Mouse (Mus musculus) intestine, embryonic 14.5 days (tissue): ENCODE data around the gene Gtf2i. TPM values are rescaled to one million over a fixed set of nuclear protein-coding genes. Genes with fewer than 3 reads are reported as not detected.
A peak's percentile ranks its signal among the peaks of the same experiment; 100 is the strongest.

Experiments used
- ATAC-seq: fragments of 200-750 bp; cut with Nextera tagmentation; replicated peaks from 2 replicates; pipeline ENCODE4 v1.8.0; 2017; ENCODE audit warnings: low read depth, moderate number of reproducible peaks, moderate TSS enrichment, moderate library complexity; ENCODE audit not compliant: low FRiP score, low TSS enrichment
- DNase-seq: peaks from one replicate; pipeline ENCODE4 v3.0.0-alpha.2; 2018; ENCODE audit warnings: low spot score
- H3K27ac ChIP-seq: fragments of 300-500 bp; sonication (generic); 2 replicates; pipeline ENCODE4 v1.5.1; 2014; ENCODE audit warnings: low read depth, mild to moderate bottlenecking, control low read depth
- H3K27me3 ChIP-seq: fragments of 300-500 bp; sonication (generic); replicated peaks from 2 replicates; pipeline ENCODE4 v1.6.1; 2014; ENCODE audit warnings: low read length, control low read depth; ENCODE audit not compliant: control insufficient read depth, insufficient read depth
- H3K36me3 ChIP-seq: fragments of 300-500 bp; sonication (generic); 2 replicates; pipeline ENCODE4 v1.6.1; 2014; ENCODE audit warnings: low read length, control low read depth; ENCODE audit not compliant: control insufficient read depth, insufficient read depth
- H3K4me1 ChIP-seq: fragments of 300-500 bp; sonication (generic); replicated peaks from 2 replicates; pipeline ENCODE4 v1.6.1; 2014; ENCODE audit warnings: low read length, control low read depth, mixed read lengths; ENCODE audit not compliant: control insufficient read depth, insufficient read depth
- H3K4me2 ChIP-seq: fragments of 300-500 bp; sonication (generic); 2 replicates; pipeline ENCODE4 v1.6.1; 2014; ENCODE audit warnings: low read length
- H3K4me3 ChIP-seq: fragments of 300-500 bp; sonication (generic); 2 replicates; pipeline ENCODE4 v1.5.1; 2014; ENCODE audit warnings: low read depth, low read length, control low read depth, mixed read lengths
- H3K9ac ChIP-seq: fragments of 300-500 bp; sonication (generic); 2 replicates; pipeline ENCODE4 v1.6.1; 2014; ENCODE audit warnings: mild to moderate bottlenecking, low read length
- H3K9me3 ChIP-seq: fragments of 300-500 bp; sonication (generic); 2 replicates; pipeline ENCODE4 v1.6.1; 2016; ENCODE audit warnings: low read length, control low read depth; ENCODE audit not compliant: control insufficient read depth
- WGBS: fragments of 180-500 bp; shearing (Covaris S2); extraction: QIAGEN DNeasy Blood & Tissue Kit; methylation state at CpG from one replicate; pipeline ENCODE4 v1.1.7; 2014; 5-methylcytosine and 5-hydroxymethylcytosine counted together
- microRNA-seq: library from miRNA; unstranded; fragments of <30 nt; microRNA quantifications from one replicate; pipeline ENCODE4, GENCODE M21; 2016
- polyA plus RNA-seq: library from polyadenylated mRNA; unstranded; fragments of >200 nt; fragmentation: Nextera tagmentation; extraction: Ambion mirVana; gene quantifications from 2 replicates; pipeline ENCODE4 v1.2.1, GENCODE M21; 2014

The Gtf2i gene
- polyA plus RNA-seq, 1 experiment from 2014 or later: 145 TPM

DNA sequence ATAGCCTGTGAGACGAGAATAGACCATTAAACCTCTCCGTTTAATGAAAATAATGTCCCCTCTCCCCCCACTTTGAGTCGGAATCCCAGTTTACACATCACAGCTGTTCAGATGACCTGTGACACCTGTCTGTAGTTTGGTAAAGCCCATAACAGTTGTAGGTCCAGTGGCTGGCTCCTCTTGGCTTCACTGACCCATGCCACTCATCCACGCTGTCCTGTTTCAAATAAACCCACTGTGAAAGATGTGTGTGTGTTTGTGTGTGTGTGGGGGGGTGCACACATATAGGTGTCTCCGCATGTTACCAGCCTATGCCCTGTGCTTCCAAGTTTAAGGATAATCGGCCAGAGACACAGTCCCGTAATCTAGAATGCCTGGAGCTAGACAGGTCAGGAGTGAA lies 96.7 kb downstream of the Gtf2i start:
- Histone ChIP-seq H3K27ac (no peak overlapping the region), H3K4me3 (no peak overlapping the region), H3K4me2 (no peak overlapping the region), H3K36me3 (0 out of 2 replicates have a peak, but pooled peaks cover 4% of the 10 kb centered on the region), H3K9ac (no peak overlapping the region), H3K27me3 (peaks cover 6% of the 10 kb centered on the region; the same call in 1 of the 2 replicates), H3K9me3 (no peaks in the 10 kb centered on the region), H3K4me1 (peaks cover 15% of the 10 kb centered on the region)
- WGBS: 81% methylated on average over 7 of the region's 7 CpGs
- DNase-seq (no peak), ATAC-seq (no peak)

DNA sequence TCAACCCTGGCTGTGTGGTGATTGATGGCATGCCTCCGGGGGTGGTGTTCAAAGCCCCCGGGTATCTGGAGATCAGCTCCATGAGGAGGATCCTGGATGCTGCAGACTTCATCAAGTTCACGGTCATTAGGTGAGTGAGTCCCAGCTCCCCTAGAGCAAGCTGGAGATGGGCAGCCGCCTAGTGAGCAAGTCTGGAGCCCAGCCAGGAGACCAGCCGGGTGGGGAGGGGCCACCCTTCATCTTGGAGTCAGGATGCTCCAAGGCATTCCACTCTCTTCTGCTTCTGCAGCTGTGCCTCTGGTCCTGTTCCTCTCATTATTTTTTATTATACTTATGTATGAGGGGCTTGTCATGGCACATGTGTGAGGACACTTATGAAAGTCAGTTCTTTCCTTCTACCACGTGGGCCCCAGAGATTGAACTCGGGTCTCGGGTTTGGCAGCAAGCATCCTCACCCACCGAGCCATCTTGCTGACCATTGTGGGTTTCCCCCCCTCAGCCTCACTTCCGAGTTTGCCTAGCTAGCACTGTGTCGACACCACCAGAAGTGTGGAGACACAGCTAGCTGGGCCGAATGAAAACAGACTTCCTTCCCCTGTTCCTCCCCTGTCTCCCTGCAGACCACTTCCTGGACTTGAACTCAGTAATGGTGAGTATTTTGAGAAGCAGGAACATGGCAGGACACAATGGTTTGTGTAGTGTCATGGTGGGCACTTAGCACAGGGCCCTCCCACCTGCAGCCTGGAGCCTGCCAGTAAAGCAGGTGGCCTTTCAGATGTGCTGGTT lies 100.3 kb downstream of the Gtf2i start:
- Histone ChIP-seq H3K9ac (no peak overlapping the region), H3K27me3 (no peaks in the 10 kb centered on the region)
- no peak for DNase-seq

DNA sequence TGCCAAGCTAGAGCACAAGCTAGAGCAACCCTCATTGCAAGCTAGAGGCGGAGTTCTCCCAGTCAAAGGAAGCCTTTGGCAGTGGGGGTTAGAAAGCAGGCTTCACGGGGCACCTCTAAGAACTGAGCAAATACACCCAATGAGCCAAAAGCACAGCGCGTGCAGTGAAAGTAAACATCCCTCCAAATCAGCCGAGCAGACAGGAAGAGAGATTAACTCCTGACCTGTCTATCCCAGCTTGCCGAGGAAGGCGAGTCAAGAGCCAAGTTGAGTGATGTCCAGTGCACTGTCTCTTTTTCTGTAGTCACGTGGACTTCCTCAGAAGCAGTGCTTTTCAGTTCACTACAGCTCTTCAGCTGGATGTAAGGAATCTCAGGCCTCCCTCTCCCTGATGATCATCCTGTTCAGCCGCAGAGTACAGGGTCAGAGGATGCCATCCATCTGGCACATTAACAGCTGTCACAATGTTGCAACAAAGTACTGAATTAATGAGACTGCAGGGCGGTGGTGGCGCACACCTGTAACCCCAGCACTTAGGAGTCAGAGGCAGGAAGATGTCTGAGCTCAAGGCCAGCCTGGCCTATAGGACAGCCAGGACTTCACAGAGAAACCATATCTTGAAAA lies 104.5 kb downstream of the Gtf2i start:
- no peak overlapping the region for H3K9ac ChIP-seq
- no peaks in the 10 kb centered on the region for H3K9me3 ChIP-seq
- H3K27ac ChIP-seq: no peak overlapping the region
- no peak overlapping the region for H3K4me3 ChIP-seq
- ATAC-seq: no peak; the same call in 1 of the 2 replicates
- no peak for DNase-seq
- no peaks in the 10 kb centered on the region for H3K27me3 ChIP-seq
- H3K36me3 ChIP-seq: 0 out of 2 replicates have a peak, but pooled peaks cover 5% of the 10 kb centered on the region
- peaks cover 16% of the 10 kb centered on the region for H3K4me1 ChIP-seq
- WGBS: 16% methylated on average over 11 of the region's 11 CpGs
- H3K4me2 ChIP-seq: no peak overlapping the region

More for the DNA sequence above, 100.3 kb downstream of the Gtf2i start:
- 62% methylated on average over 12 of the region's 12 CpGs for WGBS
- no peak overlapping the region for H3K27ac ChIP-seq
- ATAC-seq: 0 out of 2 replicates have a peak, but pooled peaks have one; percentile 44
- no peaks in the 10 kb centered on the region for H3K9me3 ChIP-seq
- no peak overlapping the region for H3K4me2 ChIP-seq
- H3K36me3 ChIP-seq: 0 out of 2 replicates have a peak, but pooled peaks cover 5% of the 10 kb centered on the region
- no peak overlapping the region for H3K4me3 ChIP-seq
- peaks cover 16% of the 10 kb centered on the region for H3K4me1 ChIP-seq

DNA sequence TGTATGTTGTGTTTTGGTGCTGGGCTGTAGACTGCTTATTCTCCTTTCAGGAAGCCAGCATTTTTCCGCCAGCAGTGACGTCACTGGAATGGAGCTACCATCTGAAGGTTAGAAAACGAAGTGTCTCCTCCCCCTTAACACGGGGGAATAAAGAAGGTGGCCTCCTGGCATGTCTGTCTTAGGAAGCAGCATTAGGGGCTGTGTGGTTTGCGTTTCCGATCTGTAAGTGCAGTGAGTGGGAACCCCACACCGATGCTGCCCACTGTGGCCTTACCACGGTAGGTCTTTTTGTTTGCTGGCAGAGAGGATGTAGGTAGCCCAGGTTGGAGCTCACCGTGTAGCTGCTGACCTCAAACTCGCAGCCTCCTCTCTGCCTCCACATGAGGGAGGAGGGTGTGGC lies 107.8 kb downstream of the Gtf2i start:
- DNase-seq (no peak), ATAC-seq (no peak)
- no peak overlapping the region for H3K4me3 ChIP-seq
- no peak overlapping the region for H3K9ac ChIP-seq
- WGBS: 81% methylated on average over 10 of the region's 10 CpGs
- no peak overlapping the region for H3K27ac ChIP-seq
- H3K36me3 ChIP-seq: peaks cover 11% of the 10 kb centered on the region; the same call in 1 of the 2 replicates
- no peak overlapping the region for H3K4me2 ChIP-seq
- H3K9me3 ChIP-seq: no peaks in the 10 kb centered on the region
- peaks cover 8% of the 10 kb centered on the region for H3K4me1 ChIP-seq
- no peaks in the 10 kb centered on the region for H3K27me3 ChIP-seq

DNA sequence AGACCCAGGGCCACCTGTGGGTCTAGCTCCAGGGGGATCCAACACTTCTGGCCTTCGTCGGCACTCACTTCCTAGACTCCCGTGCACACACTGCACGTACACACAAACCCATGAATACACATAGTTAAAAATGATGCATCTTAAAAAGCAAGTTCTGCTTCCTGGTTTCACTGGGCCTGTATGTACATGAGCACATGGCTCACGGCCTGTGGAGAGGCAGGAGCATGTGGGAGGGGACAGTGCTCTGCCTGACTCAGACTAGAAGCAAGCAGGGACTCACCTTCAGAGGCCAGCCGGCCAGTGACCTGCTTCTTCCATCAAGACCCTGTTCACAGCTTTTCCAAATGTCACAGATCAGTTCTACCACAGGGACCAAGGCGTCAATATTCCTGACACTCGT lies 120.9 kb downstream of the Gtf2i start:
- H3K36me3 ChIP-seq: peaks cover 20% of the 10 kb centered on the region
- DNase-seq (no peak), ATAC-seq (no peak)
- no peaks in the 10 kb centered on the region for H3K9me3 ChIP-seq
- 87% methylated on average over 8 of the region's 8 CpGs for WGBS
- H3K4me1 ChIP-seq: no peaks in the 10 kb centered on the region
- H3K9ac ChIP-seq: no peak overlapping the region
- H3K4me3 ChIP-seq: no peak overlapping the region
- H3K27ac ChIP-seq: no peak overlapping the region
- H3K27me3 ChIP-seq: no peaks in the 10 kb centered on the region
- H3K4me2 ChIP-seq: no peak overlapping the region

DNA sequence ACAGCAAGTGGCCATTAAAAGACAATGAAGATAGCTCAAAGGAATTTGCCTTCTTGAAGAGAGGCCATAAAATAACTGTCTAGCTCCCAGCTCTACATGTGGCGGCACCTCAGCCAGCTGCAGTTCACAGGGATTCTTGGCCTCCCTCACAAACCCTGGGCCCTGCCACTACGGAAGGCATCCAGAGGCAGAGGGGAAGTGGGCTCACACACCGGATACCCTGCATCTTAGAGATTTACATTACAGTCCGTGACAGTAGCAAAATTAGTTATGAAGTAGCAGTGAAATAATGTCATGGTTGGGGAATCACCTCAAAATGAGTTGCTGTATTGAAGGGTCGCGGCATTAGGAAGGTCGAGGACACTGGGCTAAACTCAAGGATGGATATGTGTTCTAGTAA lies 126.0 kb downstream of the Gtf2i start:
- Histone ChIP-seq H3K9me3 (0 out of 2 replicates have a peak, but pooled peaks cover 3% of the 10 kb centered on the region), H3K4me3 (no peak overlapping the region), H3K9ac (no peak overlapping the region), H3K36me3 (peaks cover 10% of the 10 kb centered on the region), H3K27ac (no peak overlapping the region), H3K4me1 (peaks cover 2% of the 10 kb centered on the region; the same call in 1 of the 2 replicates), H3K4me2 (no peak overlapping the region), H3K27me3 (no peaks in the 10 kb centered on the region)
- DNase-seq (no peak), ATAC-seq (no peak)
- 67% methylated on average over 7 of the region's 7 CpGs for WGBS

Small RNAs within 50 kb of the gene (microRNA-seq; reads per million reads assigned to microRNA genes)
- gene Mir3965: not detected

Other genes starting within 250 kb of the Gtf2i start
- gene Castor2, start 215.0 kb downstream of the Gtf2i start, polyA plus RNA-seq: 6.2 and 7.2 TPM in 2 replicates
- gene Rcc1l, start 138.0 kb downstream of the Gtf2i start, polyA plus RNA-seq: 32.3 and 32.5 TPM in 2 replicates
- 7.5 and 8.0 TPM in 2 replicates for gene Gtf2ird2, start 130.7 kb downstream of the Gtf2i start, polyA plus RNA-seq
- gene Ncf1, start 85.1 kb downstream of the Gtf2i start, polyA plus RNA-seq: 3.4 and 4.1 TPM in 2 replicates
- 85.9 and 101 TPM in 2 replicates for gene Gtf2ird1, start 142.0 kb upstream of the Gtf2i start, polyA plus RNA-seq
- 4.7 and 4.8 TPM in 2 replicates for gene Clip2, start 237.7 kb upstream of the Gtf2i start, polyA plus RNA-seq
- gene Syna, start 245.4 kb upstream of the Gtf2i start, polyA plus RNA-seq: 0.08 TPM in 1 of 2 replicates, not detected in the other